Mouse (Mus musculus) megakaryocyte progenitor cell, adult 5-6 weeks (primary cell): ENCODE measurements at regions not wholly inside any gene's neighbourhood (a gene's known extent, or its start where the extent isn't known, plus 50 kb on each side); places are given as distances from the start of the nearest gene placed in this dataset.

Source experiments
- ATAC-seq: replicated peaks from 2 replicates; pipeline ENCODE4 v1.8.0; 2016; ENCODE audit warnings: mild to moderate bottlenecking, moderate TSS enrichment, inconsistent platforms; ENCODE audit not compliant: poor library complexity

- ATAC-seq = no peak
Observed at GRCm38 (mm10) chr17:59429189-59429588, 416.0 kb upstream of the Nudt12 start.

- no peak for ATAC-seq
Observed at GRCm38 (mm10) chr17:59421489-59421888, 408.3 kb upstream of the Nudt12 start.

GRCm38 (mm10) chr17:59409315-59409714 is 396.1 kb upstream of the Nudt12 start:
- no peak for ATAC-seq

- ATAC-seq = no peak
Observed at GRCm38 (mm10) chr17:59404525-59404924, 391.4 kb upstream of the Nudt12 start.

- ATAC-seq = no peak
Observed at GRCm38 (mm10) chr17:59397404-59397803, 384.2 kb upstream of the Nudt12 start.

- ATAC-seq = no peak
Observed at GRCm38 (mm10) chr17:59383107-59383438, 369.9 kb upstream of the Nudt12 start.

- no peak for ATAC-seq
Observed at GRCm38 (mm10) chr17:59382225-59383106, 369.3 kb upstream of the Nudt12 start.

GRCm38 (mm10) chr17:59373505-59374106 is 360.4 kb upstream of the Nudt12 start:
- no peak for ATAC-seq

- ATAC-seq = no peak
Observed at GRCm38 (mm10) chr17:59369624-59370541, 356.7 kb upstream of the Nudt12 start.

GRCm38 (mm10) chr17:59365340-59365739 is 352.2 kb upstream of the Nudt12 start:
- no peak for ATAC-seq

- no peak for ATAC-seq
Observed at GRCm38 (mm10) chr17:59362110-59362509, 348.9 kb upstream of the Nudt12 start.

GRCm38 (mm10) chr17:59361119-59361518 is 347.9 kb upstream of the Nudt12 start:
- ATAC-seq = no peak

GRCm38 (mm10) chr17:59359503-59359902 is 346.3 kb upstream of the Nudt12 start:
- no peak; the same call in 1 of the 2 replicates for ATAC-seq

- ATAC-seq = no peak
Observed at GRCm38 (mm10) chr17:59345526-59345925, 332.4 kb upstream of the Nudt12 start.

- peak; percentile 86 for ATAC-seq
Observed at GRCm38 (mm10) chr17:59297939-59298338, 284.8 kb upstream of the Nudt12 start.

- 0 out of 2 replicates have a peak, but pooled peaks have one; percentile 31 for ATAC-seq
Observed at GRCm38 (mm10) chr17:59281364-59281763, 268.2 kb upstream of the Nudt12 start.

- no peak for ATAC-seq
Observed at GRCm38 (mm10) chr17:59279811-59280210, 266.6 kb upstream of the Nudt12 start.

GRCm38 (mm10) chr17:59269613-59270012 is 256.4 kb upstream of the Nudt12 start:
- ATAC-seq = no peak

GRCm38 (mm10) chr17:59249000-59249399 is 235.8 kb upstream of the Nudt12 start:
- no peak for ATAC-seq

- no peak for ATAC-seq
Observed at GRCm38 (mm10) chr17:59232251-59232650, 219.1 kb upstream of the Nudt12 start.
